Mouse (Mus musculus) layer of hippocampus, postnatal 25 days (tissue): ENCODE measurements around the gene Sstr2. TPM values are rescaled to one million over a fixed set of nuclear protein-coding genes. Genes with fewer than 3 reads are reported as not detected.
"Not testable (repeated sequence)": the region's sequence is repeated elsewhere in the genome, so short reads cannot be mapped to it uniquely, and the experiment has no call there.

ENCODE experiments used
- DNase-seq, 2 experiments: peaks; one replicate each; pipeline ENCODE4 v3.0.0; 2022; ENCODE audit warnings: mixed read lengths in 2 of 2, low spot score in 1 of 2; ENCODE audit errors: extremely low spot score in 1 of 2
- total RNA-seq, 2 experiments: library from RNA; stranded (reverse); gene quantifications; 2 replicates each; pipeline ENCODE4 v1.2.3; 2021

The Sstr2 gene
- total RNA-seq, 2 experiments from 2014 or later, result 25.6 to 27.3 TPM

GRCm38 (mm10) chr11:113654105-113654504 lies 35.0 kb downstream of the Sstr2 start:
- DNase-seq, result no peak

DNA sequence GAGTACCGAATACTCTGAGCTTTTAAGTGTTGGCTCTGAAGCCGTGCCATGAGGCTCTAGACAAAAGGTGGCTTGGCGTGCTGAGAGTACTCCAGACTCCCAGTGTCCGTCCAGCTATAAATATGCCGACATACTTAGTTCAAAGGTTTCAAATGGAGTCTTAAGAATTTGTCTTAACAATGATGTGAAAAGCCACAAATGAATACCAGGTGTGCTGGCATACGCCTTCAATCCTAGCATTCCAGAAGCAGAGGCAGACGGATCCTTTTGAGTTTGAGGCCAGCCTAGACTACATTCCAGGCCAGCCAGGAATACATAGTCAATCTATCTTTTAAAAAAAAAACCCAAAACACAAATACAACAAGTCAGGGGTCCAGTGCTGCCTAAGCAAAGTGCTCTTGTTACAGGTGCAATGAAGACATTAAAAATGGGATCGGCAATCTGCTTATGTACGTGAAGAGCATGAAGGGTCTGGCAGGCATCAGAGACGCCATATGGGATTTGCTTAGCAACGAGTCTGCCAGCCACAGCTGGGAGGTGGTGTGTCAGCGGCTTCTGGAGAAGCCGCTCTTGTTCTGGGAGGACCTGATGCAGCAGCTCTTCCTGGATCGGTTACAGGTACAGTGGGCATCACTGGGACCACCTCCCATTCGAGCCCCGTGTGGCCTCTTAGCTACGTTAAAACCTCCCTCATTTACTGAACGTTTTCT lies 35.6 kb downstream of the Sstr2 start:
- no peak for DNase-seq

- no peak for DNase-seq
These were observed 37.4 kb downstream of the Sstr2 start for GRCm38 (mm10) chr11:113656511-113656932.

GRCm38 (mm10) chr11:113657221-113657620 lies 38.1 kb downstream of the Sstr2 start:
- no peak for DNase-seq

DNA sequence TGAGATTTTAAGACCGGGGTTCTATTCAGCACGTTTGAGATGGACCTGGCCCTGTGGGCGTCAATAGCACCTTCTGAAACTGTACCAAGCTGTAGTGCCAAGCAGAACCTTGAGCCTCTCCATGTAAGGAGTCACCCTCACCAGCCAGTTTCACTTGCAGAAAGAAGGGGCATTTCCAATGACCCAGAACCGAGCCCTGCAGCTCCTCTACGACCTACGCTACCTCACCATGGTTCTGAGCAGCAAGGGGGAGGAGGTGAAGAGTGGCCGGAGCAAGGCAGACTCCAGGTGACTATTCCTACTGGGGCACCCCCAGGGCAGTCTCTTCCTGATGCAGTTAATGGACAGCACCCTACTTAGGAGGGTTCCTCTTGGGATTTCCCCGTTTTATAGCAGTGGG lies 39.2 kb downstream of the Sstr2 start:
- DNase-seq, result no peak

GRCm38 (mm10) chr11:113658763-113659162 lies 39.6 kb downstream of the Sstr2 start:
- no peak for DNase-seq

- DNase-seq, result not testable (repeated sequence)
These were observed 41.1 kb downstream of the Sstr2 start for GRCm38 (mm10) chr11:113660213-113660612.

GRCm38 (mm10) chr11:113660940-113661339 lies 41.8 kb downstream of the Sstr2 start:
- no peak for DNase-seq

GRCm38 (mm10) chr11:113661835-113662351 lies 42.8 kb downstream of the Sstr2 start:
- no peak for DNase-seq

DNA sequence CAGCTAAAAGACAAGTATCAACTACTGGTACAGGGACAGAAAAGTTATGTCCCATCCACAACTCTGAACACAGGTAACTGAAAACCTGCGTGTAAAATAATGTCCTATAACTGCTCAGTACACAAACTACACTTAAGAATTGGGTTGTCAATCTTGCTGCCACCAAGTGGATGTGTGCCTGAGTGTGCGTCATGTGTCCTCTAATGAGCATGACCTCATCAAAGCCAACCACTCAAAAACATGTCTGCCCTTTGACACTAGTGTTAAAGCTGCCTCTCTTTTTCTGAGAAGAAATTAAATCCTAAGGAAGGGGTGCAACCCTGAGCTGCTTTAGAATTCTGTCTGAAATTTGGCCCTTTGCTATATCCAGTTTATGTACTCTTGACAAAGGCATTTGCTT lies 45.1 kb downstream of the Sstr2 start:
- DNase-seq, result no peak

- no peak for DNase-seq
These were observed 47.1 kb downstream of the Sstr2 start for GRCm38 (mm10) chr11:113666205-113666604.

- DNase-seq, result no peak
These were observed 47.5 kb downstream of the Sstr2 start for GRCm38 (mm10) chr11:113666648-113667047.

- DNase-seq, result no peak
These were observed 48.0 kb downstream of the Sstr2 start for GRCm38 (mm10) chr11:113667122-113667521.

- no peak for DNase-seq
These were observed 48.6 kb downstream of the Sstr2 start for GRCm38 (mm10) chr11:113667704-113668103.

DNA sequence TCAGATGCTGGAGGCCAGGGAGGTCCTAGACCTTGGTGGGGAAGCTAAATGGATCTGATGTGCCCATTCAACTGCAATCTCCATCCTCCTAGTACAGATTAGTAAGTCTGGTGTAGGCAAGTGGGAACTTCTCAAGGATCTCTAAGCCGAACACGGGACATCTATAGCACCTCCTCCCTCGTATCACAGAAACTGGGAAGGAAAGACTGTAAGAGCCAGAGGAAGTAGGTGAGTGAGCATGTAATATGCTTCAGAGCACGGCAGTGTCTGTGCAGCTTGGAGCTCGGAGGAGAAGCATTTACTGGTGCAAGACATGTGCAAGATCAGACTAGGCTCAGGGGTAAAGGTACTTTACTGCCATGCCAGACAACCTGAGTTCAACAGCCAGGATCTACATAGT lies 49.7 kb downstream of the Sstr2 start:
- DNase-seq, result no peak

- DNase-seq, result no peak
These were observed 50.6 kb downstream of the Sstr2 start for GRCm38 (mm10) chr11:113669711-113670110.

DNA sequence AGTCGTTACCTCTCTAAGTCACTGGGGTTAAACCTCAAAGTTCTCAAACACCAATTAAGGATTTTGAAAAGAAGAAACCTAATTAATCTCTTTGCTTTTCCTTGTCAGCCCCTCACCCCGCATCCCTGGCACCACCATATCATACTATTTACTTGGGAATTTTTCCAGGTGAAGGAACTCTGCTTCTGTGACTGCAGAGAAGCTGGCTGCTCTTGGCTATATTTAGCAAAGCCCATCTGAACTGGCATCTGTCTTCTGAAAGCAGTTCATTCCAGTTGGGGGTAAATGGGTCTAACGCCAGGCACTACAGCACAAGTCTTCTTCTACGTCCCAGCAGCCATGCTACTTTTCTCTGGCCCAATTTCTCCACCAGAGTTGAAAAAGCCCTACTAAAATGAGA lies 54.5 kb downstream of the Sstr2 start:
- DNase-seq, result no peak

- no peak for DNase-seq
These were observed 55.5 kb downstream of the Sstr2 start for GRCm38 (mm10) chr11:113674595-113674994.
